Mouse (Mus musculus) G1E (cell line): ENCODE measurements at regions not wholly inside any gene's neighbourhood (a gene's known extent, or its start where the extent isn't known, plus 50 kb on each side); places are given as distances from the start of the nearest gene placed in this dataset.

Experiments used
- CTCF ChIP-seq: IDR thresholded peaks from 2 replicates; pipeline ENCODE4 v1.5.1; 2012; ENCODE audit warnings: low read depth, low read length, inconsistent platforms, mixed read lengths
- GATA2 ChIP-seq: IDR thresholded peaks from 2 replicates; pipeline ENCODE4 v1.6.1; 2012; ENCODE audit warnings: low read depth, low read length, inconsistent platforms, borderline replicate concordance
- POLR2AphosphoS5 ChIP-seq: IDR thresholded peaks from 2 replicates; pipeline ENCODE4 v1.6.1; 2012; ENCODE audit warnings: low read depth, low read length, inconsistent platforms; ENCODE audit not compliant: insufficient replicate concordance
- TAL1 ChIP-seq: conservative IDR thresholded peaks from 2 replicates; pipeline ENCODE4 v1.6.1; 2012; ENCODE audit warnings: low read depth, low read length, inconsistent platforms, mixed read lengths

DNA sequence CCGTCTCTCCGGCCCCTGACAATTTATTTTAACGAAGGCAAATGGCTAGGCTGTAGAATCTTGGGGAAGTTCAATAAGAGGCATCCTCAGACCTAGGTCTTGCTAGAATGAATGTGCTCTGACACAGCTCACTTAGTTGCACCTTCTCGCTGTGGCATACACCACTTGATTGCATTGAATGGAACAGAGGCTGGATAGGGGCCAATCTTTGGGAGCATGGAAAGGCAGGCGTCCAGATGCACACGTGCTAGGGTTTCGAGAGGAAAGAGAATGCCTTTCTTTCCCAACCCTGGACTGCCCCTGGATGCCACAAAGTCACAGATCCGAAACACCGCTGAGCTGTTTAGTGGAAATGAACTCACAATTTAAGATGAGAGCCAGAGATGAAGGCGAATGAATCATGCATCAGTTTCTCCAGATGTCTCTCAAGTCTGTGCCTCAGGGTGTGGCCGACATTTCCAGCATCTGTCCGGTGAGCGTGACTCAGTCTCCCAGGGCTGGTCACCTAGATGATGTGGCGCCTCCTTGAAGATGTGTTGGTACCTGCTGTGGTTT lies 109.7 kb upstream of the Armc2 start:
- no peak for TF ChIP-seq CTCF
- no peak for TF ChIP-seq POLR2AphosphoS5
- no peak for TF ChIP-seq TAL1
- TF ChIP-seq GATA2 = no peak
